20 mouse cellular contexts compared by ENCODE assay signal in the genomic region with DNA sequence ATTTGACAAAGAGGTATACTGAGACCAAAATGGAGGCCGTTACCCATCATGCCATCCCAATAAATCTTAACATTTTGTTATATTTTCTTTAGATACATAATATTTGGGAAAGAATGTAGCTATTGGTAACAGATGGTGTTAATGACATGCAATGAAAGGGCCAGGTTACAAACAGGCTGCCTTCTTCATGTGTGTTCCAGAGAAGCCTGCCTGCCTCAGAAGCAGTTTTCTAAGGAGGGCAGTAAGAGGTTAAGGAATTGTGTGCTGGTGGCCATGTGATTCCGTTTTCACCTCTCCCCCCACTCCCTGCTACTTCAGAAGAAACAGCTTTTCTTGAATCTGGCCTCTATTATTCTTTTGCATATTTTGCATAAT. TPM values are rescaled to one million over a fixed set of nuclear protein-coding genes. Genes with fewer than 3 reads are reported as not detected.
"Had no signal": no experiment of that assay in that cellular context is flagged by ENCODE, and none has a peak within 500 bp of the region (broad histone marks: within the 10 kb centered on the region; RNA-seq: fewer than 3 reads in every experiment).

No protein-coding gene starts in this region.

- H3K9me3 ChIP-seq: midbrain, embryonic 10.5 days; midbrain, embryonic 12.5 days; neural tube, embryonic 13.5 days; neural tube, embryonic 15.5 days had no signal

- H3K4me3 ChIP-seq: midbrain, embryonic 10.5 days; midbrain, embryonic 12.5 days; myocyte; neural tube, embryonic 13.5 days; neural tube, embryonic 15.5 days had no signal

- DNase-seq: lung, embryonic 14.5 days; lung, postnatal 10 days; lung, postnatal 4 days; midbrain, embryonic 14.5 days; retina, postnatal 1 day; right cerebral cortex, adult 18-20 months; right cerebral cortex, postnatal 25 days; right cerebral cortex, postnatal 4 days; spleen, adult 18-20 months; thymus, adult 18-20 months; thymus, postnatal 14 days; thymus, postnatal 36 days had no signal

- H3K4me2 ChIP-seq: lung, embryonic 14.5 days; midbrain, embryonic 12.5 days; neural tube, embryonic 13.5 days; neural tube, embryonic 15.5 days had no signal

- H3K36me3 ChIP-seq: midbrain, embryonic 10.5 days; midbrain, embryonic 12.5 days; neural tube, embryonic 13.5 days; neural tube, embryonic 15.5 days had no signal

- H3K27me3 ChIP-seq: midbrain, embryonic 12.5 days; neural tube, embryonic 13.5 days; neural tube, embryonic 15.5 days had no signal

- H3K9ac ChIP-seq: lung, embryonic 14.5 days; midbrain, embryonic 12.5 days; neural tube, embryonic 13.5 days; neural tube, embryonic 15.5 days had no signal

- ATAC-seq: midbrain, embryonic 16.5 days had no signal

- H3K27ac ChIP-seq: midbrain, embryonic 10.5 days; midbrain, embryonic 12.5 days; neural tube, embryonic 13.5 days; neural tube, embryonic 15.5 days had no signal

- H3K4me1 ChIP-seq: midbrain, embryonic 10.5 days; midbrain, embryonic 12.5 days; neural tube, embryonic 13.5 days; neural tube, embryonic 15.5 days had no signal

RNA-seq across cellular contexts. Expression of gene Slc1a1, which starts 27.4 kb away (rescaled TPM):
- total RNA-seq: megakaryocyte, adult 5-6 weeks; megakaryocyte-erythroid progenitor cell, adult 5-6 weeks had no signal
- polyA plus RNA-seq: myocyte had no signal
